ENCODE assay signal across 26 mouse cellular contexts in the genomic region with DNA sequence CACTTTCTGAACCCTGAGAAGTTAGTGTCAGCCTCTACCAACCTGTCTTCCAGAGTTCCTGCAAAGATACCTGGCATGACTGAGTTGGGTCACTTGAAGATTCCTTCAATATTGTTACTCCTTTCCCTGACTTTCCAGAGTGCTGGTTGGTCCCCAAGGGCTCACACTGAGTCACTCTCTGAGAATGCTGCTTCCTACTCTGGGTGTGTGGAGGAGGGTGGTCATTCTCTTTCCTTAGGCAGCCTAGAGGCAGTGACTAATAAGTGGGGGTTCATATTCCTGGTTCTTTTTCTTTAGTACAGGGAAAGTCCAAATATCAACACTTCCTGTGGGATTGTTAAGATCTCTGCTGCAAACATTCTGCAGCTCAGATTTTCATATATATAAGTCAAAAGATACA. TPM values are rescaled to one million over a fixed set of nuclear protein-coding genes. Genes with fewer than 3 reads are reported as not detected.
DNase-seq lines count a peak whose midpoint lies in the region; ATAC-seq and TF ChIP-seq lines count a peak whose summit lies in the region.
"Had no signal": no experiment of that assay in that cellular context is flagged by ENCODE, and none has a peak within 500 bp of the region (broad histone marks: within the 10 kb centered on the region; RNA-seq: fewer than 3 reads in every experiment).

No protein-coding gene starts in this region.

- H3K27ac ChIP-seq in embryonic fibroblast, embryonic 13.5 days (ENCODE audit: insufficient read depth, low read length) = peak overlapping the region; percentile 23; the same call in 1 of the 2 replicates
- H3K27ac ChIP-seq in midbrain, embryonic 15.5 days = no peak overlapping the region
- H3K27ac ChIP-seq: embryonic facial prominence, embryonic 10.5 days; embryonic facial prominence, embryonic 13.5 days; gastrocnemius, adult 2 months; heart, embryonic 15.5 days; hindbrain, embryonic 10.5 days; hindbrain, embryonic 13.5 days; intestine, embryonic 15.5 days had no signal

- TF ChIP-seq POLR2A in embryonic fibroblast, embryonic 13.5 days (IDR thresholded peaks at IDR 0.05; ENCODE audit: low read depth, low read length) = no peak

- peak; percentile 66 for DNase-seq in 3134 (ENCODE audit: extremely low read depth, insufficient read length, low spot score)
- peak; percentile 68 for DNase-seq in NIH3T3 (ENCODE audit: low read depth)
- DNase-seq in thymus, postnatal 25 days = no peak
- DNase-seq in cerebellum, adult 9-11 months = no peak
- DNase-seq: adrenal gland, adult 8-10 months; adrenal gland, postnatal 25 days; cerebellum, postnatal 25 days; forebrain, postnatal 0 days; gastrocnemius, adult 2 months; gastrocnemius, postnatal 14 days; heart, adult 11 months; heart, postnatal 10 days; heart, postnatal 36 days; kidney, adult 11 months had no signal

- no peaks in the 10 kb centered on the region for H3K36me3 ChIP-seq in midbrain, embryonic 15.5 days (replicated peaks)
- H3K36me3 ChIP-seq: embryonic facial prominence, embryonic 10.5 days; embryonic facial prominence, embryonic 13.5 days; heart, embryonic 12.5 days; heart, embryonic 15.5 days; hindbrain, embryonic 10.5 days; hindbrain, embryonic 13.5 days; intestine, embryonic 15.5 days had no signal

- peaks cover 3% of the 10 kb centered on the region; the same call in 1 of the 2 replicates for H3K4me1 ChIP-seq in embryonic fibroblast, embryonic 13.5 days (ENCODE audit: control insufficient read depth, insufficient read depth, low read length)
- H3K4me1 ChIP-seq in midbrain, embryonic 15.5 days = no peaks in the 10 kb centered on the region
- H3K4me1 ChIP-seq: embryonic facial prominence, embryonic 10.5 days; embryonic facial prominence, embryonic 13.5 days; hindbrain, embryonic 10.5 days; hindbrain, embryonic 13.5 days; intestine, embryonic 15.5 days had no signal

- H3K27me3 ChIP-seq in midbrain, embryonic 15.5 days (replicated peaks) = no peaks in the 10 kb centered on the region
- H3K27me3 ChIP-seq: embryonic facial prominence, embryonic 13.5 days; heart, embryonic 12.5 days; heart, embryonic 15.5 days; hindbrain, embryonic 13.5 days; intestine, embryonic 15.5 days had no signal

- no peak for TF ChIP-seq CTCF in embryonic fibroblast, embryonic 13.5 days (IDR thresholded peaks at IDR 0.05; ENCODE audit: borderline replicate concordance, insufficient read depth, low read length)

- H3K4me3 ChIP-seq in embryonic fibroblast, embryonic 13.5 days (ENCODE audit: insufficient read depth, low read length) = no peak overlapping the region
- no peak overlapping the region for H3K4me3 ChIP-seq in midbrain, embryonic 15.5 days
- H3K4me3 ChIP-seq: embryonic facial prominence, embryonic 10.5 days; embryonic facial prominence, embryonic 13.5 days; gastrocnemius, adult 2 months; heart, embryonic 12.5 days; heart, embryonic 15.5 days; hindbrain, embryonic 10.5 days; hindbrain, embryonic 13.5 days; intestine, embryonic 15.5 days had no signal

- no peak overlapping the region for H3K9ac ChIP-seq in midbrain, embryonic 15.5 days
- H3K9ac ChIP-seq: embryonic facial prominence, embryonic 13.5 days; forebrain, postnatal 0 days; heart, embryonic 12.5 days; heart, embryonic 15.5 days; hindbrain, embryonic 13.5 days; intestine, embryonic 15.5 days had no signal

- no peak for ATAC-seq in midbrain, embryonic 15.5 days (replicated peaks)
- ATAC-seq: CD4-positive, CD25-positive, alpha-beta regulatory T cell, adult 4 months; forebrain, embryonic 14.5 days; forebrain, postnatal 0 days; hindbrain, embryonic 16.5 days; intestine, embryonic 15.5 days had no signal

- H3K9me3 ChIP-seq in midbrain, embryonic 15.5 days = no peaks in the 10 kb centered on the region
- H3K9me3 ChIP-seq: embryonic facial prominence, embryonic 10.5 days; embryonic facial prominence, embryonic 13.5 days; heart, embryonic 12.5 days; heart, embryonic 15.5 days; hindbrain, embryonic 10.5 days; hindbrain, embryonic 13.5 days; intestine, embryonic 15.5 days had no signal

- H3K4me2 ChIP-seq in midbrain, embryonic 15.5 days = no peak overlapping the region
- H3K4me2 ChIP-seq: embryonic facial prominence, embryonic 13.5 days; heart, embryonic 12.5 days; heart, embryonic 15.5 days; hindbrain, embryonic 13.5 days; intestine, embryonic 15.5 days had no signal

RNA-seq across cellular contexts. Expression of a gene that starts 16.4 kb away (rescaled TPM):
- 1.3 and 1.4 TPM in 2 replicates for polyA plus RNA-seq in embryonic fibroblast, embryonic 13.5 days (2011; ENCODE audit: insufficient read length, low read depth, missing spikeins)
- 4.5 TPM in 2 replicates for polyA plus RNA-seq in midbrain, embryonic 15.5 days (2015; fragmentation: Nextera tagmentation; extraction: Ambion mirVana)
- polyA plus RNA-seq: CD4-positive, CD25-positive, alpha-beta regulatory T cell, adult 4 months had no signal

Comparison
In these comparisons a context has a peak if more than half of its experiments do, and no peak if none do; other contexts are left out.
1. DNase-seq: peak in 3134 (single experiment) and NIH3T3 (single experiment); none in thymus, postnatal 25 days (single experiment) and cerebellum, adult 9-11 months (single experiment).